Mouse (Mus musculus): ENCODE measurements at regions not wholly inside any gene's neighbourhood (a gene's known extent, or its start where the extent isn't known, plus 50 kb on each side); places are given as distances from the start of the nearest gene placed in this dataset.

DNA sequence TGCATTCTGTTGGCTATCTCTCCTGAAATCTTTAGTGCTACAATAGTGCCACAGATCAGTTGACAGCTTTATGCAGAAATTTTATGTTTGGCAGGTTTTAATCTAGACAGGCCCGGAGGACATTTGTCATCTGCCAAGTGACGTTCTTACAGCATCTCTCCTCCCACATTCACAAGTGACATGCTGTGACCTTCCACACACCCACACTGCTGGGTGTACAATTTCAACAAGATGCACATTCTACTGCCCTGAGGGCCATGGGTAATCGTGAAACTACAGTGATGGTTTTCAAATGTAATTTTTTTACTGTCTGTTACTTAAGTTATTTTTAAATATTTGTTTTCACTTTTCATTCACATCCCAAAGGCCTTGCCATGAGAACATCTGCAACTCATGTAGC is 639.2 kb upstream of the Gm11114 start:
- DNase-seq (ENCODE audit: extremely low spot score in 1 of 2, low spot score in 2 of 2), result no peak
- intact Hi-C loops (cut with DNase I), result no loop called here

DNA sequence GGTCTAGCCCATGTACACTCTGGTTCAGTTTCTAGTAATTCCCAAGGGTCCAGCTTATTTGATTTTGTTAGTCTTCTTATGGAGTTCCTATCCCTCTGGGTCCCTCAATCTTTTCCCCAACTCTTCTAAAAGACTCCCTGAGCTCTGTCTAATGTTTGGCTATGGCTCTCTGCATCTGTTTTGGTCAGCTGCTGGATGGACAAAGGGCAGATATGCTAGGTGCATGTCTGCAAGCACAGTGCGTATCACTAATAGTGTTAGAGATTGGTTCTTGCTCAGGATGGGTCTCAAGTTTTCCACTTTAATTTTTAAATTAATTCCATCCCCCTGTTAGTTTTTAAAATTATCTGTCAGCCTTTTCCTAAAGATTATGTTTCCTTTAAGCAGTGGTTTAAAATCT is 634.2 kb upstream of the Gm11114 start:
- intact Hi-C loops (cut with DNase I), result no loop called here
- no peak for DNase-seq (ENCODE audit: extremely low spot score in 1 of 2, low spot score in 2 of 2)

DNA sequence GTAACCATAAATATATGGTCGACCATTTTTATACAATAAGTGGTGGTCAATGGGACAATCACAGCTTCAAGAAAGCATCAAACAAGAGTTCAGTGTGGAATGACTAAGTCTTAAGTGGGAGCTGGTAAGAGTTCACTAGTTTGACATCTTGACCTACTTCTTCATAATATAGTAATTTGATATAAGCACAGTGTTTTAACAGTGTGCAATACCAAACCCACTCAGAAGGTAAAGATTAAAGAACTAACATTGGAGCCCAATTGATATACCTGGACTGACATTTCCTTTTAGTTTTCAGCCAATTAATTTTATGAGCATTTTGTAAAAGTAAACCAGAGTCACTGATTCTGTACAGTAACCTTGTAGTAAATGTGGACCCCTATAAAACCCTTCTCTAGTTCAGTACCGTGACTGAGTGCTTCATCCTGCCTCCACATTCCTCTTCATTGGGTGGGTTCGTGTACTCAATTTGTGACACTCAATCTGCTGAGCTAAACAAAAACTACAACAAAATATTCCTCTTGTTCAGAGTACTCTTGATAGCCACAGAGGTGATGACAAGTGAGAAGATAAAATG is 593.9 kb upstream of the Gm11114 start:
- no peak for DNase-seq (ENCODE audit: extremely low spot score in 1 of 2, low spot score in 2 of 2)
- intact Hi-C loops (cut with DNase I), result no loop called here

DNA sequence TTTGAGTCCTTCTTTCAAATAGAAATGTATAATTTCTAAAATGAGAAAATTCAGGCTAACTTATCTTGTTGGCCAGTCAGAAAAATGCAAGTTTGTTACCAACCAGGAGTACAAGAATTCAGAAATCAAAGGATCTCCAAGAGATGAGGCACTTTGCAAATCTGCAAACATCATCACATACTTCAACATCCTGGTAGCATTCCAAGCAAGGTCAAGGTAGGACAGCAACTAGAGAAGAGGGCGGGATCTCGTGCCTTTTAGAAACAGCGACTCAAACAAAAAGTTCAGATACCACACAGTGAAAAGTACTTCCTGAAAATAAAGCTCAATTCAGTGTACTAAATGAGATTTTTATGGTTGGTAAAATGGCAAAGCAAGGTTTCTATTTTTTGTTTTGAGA is 593.2 kb upstream of the Gm11114 start:
- no peak for DNase-seq (ENCODE audit: extremely low spot score in 1 of 2, low spot score in 2 of 2)
- intact Hi-C loops (cut with DNase I), result no loop called here

DNA sequence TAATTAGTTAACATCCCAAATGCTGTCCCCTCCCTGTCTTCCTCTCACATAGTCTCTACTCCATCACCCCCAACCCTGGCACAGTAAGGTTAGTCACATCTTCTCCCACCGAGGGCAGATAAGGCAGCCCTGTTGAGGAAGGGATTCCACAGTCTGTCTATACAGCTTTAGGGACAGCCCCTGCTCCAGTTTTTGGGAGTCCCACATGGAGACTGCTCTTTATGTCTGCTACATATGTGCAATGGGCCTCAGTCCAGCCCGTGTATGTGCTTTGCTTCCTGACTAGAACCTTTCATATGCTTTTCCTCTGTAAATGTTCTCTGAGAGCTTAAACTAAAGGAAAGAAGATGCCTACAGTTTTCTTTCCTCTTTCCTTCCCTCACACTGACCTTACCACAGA is 592.1 kb upstream of the Gm11114 start:
- peak in 1 of 2 experiments; percentile 2 for DNase-seq (ENCODE audit: extremely low spot score in 1 of 2, low spot score in 2 of 2)
- intact Hi-C loops (cut with DNase I), result no loop called here

DNA sequence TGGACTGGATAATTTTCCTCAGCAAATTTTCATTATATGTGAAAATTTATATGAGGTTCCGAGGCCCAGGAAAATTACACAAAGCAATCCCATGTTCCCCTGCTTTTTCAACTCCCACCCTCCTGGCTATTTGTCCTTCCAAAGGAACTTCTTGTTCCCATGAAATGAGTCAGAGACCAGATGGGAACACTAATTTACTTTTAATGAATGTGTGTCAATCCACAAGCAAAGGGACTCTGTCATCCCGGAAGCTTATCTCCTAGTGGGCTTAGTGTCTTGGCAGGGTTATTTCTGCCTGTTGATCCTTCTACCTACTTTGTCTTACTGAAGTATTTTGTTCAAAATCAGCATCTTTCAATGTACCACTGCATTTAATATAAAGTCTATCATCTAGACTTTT is 573.3 kb upstream of the Gm11114 start:
- intact Hi-C loops (cut with DNase I), result no loop called here
- DNase-seq (ENCODE audit: extremely low spot score in 1 of 2, low spot score in 2 of 2), result no peak

DNA sequence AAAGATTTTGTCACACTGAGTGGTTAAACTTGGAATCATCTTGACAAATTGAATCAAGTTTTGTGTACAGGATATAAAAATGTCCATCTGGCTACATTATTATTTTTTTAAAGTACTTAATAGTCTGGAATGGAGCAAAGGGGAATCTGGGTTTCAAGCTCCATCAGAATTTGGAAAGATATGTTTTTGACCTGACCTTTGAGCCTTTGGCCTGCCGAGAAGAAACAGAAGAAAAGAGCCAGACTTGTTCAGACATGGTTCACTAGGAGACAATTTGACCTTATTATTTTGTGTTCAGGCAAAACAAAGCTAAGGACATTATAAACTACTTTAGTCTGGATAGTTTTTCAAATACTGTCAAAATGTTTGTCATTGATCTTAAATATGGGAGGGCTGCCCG is 572.2 kb upstream of the Gm11114 start:
- intact Hi-C loops (cut with DNase I), result no loop called here
- DNase-seq (ENCODE audit: extremely low spot score in 1 of 2, low spot score in 2 of 2), result no peak

DNA sequence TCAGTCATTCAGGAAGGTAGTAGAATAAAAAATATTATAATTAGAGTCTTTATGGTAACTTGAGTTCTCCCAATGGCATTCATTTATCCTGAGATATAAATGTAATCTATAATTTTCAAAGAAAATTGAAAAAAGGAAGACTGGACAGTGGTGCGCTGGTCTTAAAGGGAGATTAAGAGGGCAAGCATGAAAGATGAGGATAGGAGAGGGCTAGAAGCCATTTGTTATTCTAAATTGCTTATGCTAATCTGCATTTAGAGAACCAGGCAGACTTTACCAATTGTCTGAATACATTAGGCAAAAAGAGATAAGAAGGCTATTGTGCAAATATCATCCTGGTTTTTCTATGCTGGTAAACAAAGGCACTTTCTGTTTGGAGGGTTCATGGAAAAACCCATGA is 558.2 kb upstream of the Gm11114 start:
- intact Hi-C loops (cut with DNase I), result no loop called here
- DNase-seq (ENCODE audit: extremely low spot score in 1 of 2, low spot score in 2 of 2), result no peak

DNA sequence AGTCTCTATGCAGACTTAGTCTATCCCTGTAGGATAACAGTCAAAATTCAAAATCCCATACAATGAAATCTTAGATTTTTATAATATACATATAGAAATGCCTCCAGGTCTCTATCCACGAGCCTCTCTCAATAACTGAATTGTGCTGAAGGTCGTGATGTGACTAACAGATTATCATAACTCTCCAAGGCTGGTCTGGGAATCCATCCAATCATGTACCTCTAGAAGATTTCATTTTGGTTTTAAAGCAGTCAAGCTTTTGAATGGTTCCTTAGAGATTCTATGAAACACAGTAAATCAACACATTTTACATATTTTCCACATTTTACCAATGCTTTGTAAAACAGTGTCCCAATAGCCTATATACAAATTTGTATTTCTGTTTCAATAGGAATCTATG is 557.7 kb upstream of the Gm11114 start:
- intact Hi-C loops (cut with DNase I), result no loop called here
- no peak for DNase-seq (ENCODE audit: extremely low spot score in 1 of 2, low spot score in 2 of 2)

DNA sequence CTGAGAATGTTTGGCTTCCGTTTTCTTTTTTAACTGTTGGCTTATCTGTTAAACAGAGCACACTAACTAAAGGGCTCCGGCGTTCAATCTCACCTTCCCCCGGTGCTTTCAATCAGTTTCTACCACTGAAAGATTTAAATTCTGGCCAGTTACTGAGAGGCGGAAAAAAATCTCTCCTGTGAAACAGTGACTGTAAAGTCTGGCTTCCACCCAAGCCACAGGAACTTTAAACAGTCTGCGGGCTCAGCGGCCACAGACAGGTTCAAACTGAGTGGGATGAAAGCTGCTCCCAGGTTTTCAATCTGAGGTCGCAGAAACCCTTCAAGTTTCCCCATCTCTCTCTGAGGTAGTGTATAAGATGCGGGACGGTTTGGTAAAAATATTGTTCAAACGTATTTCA is 538.2 kb upstream of the Gm11114 start:
- DNase-seq (ENCODE audit: extremely low spot score in 1 of 2, low spot score in 2 of 2), result no peak
- intact Hi-C loops (cut with DNase I), result no loop called here

DNA sequence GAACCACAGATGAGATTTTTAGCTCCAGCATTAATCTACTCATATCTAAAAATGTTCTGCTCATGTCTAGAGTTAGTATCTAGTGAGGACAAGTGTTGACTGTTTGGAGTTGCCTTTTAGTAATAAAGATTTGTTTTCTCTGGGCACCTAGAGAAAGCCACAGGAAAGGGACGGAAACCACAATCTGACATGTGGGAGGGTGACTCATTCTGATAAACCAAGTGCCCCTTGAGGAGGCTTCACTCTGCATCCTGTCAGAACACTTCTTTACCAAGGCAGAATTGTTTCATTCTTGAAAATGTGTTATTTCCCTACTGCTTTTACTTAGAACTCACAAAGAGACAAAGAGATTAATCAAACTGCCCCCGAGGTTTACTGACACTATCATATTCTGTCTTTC is 537.4 kb upstream of the Gm11114 start:
- intact Hi-C loops (cut with DNase I), result no loop called here
- DNase-seq (ENCODE audit: extremely low spot score in 1 of 2, low spot score in 2 of 2), result no peak

DNA sequence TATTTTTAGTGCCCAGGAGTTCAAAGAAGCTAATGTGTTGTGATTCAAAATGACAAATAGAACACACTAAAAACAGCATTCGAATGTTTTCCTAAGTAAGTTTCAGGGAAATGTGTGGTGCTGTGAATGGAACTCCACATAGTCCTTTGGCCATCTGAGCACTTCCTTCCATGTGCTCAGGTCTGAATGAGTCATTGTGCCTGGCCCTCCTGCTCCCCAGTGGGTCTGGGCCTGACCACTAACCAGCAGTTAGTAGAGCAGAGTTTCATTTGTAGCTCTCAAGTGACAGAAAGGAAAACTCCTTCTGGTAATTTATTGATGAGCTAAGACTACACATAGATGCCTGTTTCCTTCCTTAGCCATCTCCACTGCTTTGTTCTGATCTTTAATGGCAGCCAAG is 533.4 kb upstream of the Gm11114 start:
- DNase-seq (ENCODE audit: extremely low spot score in 1 of 2, low spot score in 2 of 2), result no peak
- intact Hi-C loops (cut with DNase I), result no loop called here

DNA sequence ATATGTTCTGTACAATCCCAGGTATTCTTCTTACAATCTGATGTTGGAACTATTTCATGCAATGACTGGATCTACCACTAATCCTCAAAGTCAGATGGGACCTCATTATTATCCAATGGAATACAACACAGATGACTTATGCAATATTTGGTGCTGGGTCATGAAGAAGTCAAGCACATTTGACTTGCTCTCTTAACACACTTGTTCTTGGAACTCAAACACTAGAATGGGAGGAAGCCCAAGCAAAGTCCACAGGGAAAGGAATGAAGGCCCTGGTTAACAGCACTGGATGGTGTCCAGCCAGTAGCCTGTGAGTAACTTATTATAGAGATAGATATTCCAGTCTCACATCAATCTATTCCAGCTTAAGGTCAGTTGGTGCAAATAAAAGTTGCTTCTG is 486.8 kb upstream of the Gm11114 start:
- DNase-seq (ENCODE audit: extremely low spot score in 1 of 2, low spot score in 2 of 2), result no peak
- intact Hi-C loops (cut with DNase I), result no loop called here

DNA sequence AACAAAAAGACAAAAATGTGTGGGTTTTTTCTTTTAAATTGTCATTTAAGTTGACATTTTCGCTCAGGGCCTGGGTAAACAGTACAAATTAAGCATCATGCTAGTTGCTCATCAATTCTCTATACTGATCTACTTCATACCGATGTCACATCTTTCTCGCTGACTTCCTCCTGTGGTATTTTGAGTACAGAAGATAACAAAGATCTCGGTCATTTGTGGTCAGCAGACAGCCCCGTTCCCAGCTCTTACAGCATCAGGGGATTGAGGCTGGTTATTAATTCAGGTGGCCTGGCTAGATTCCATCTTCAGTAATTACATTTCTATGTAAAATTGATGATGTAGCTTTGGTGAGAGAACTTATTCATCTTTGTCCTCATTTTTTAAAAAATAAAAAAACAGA is 483.6 kb upstream of the Gm11114 start:
- intact Hi-C loops (cut with DNase I), result no loop called here
- DNase-seq (ENCODE audit: extremely low spot score in 1 of 2, low spot score in 2 of 2), result no peak

DNA sequence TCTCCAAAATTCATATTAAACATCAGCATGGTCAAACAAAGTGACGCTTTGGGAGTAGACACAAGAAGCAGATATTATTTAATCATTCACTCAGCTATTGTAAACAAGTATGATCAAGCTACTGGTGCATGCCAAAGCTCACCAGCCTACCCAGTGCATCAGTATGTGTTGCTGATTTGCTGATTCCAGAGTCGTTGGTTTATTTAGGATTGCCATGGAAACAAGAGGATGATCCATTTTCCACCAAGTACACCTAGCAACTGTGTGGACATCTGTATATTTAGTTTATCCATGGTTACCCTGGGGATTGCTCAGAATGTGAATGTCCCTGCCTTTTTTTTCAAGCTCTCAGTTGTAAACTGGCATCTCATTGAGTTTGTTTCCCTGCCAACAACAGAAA is 481.9 kb upstream of the Gm11114 start:
- intact Hi-C loops (cut with DNase I), result no loop called here
- DNase-seq (ENCODE audit: extremely low spot score in 1 of 2, low spot score in 2 of 2), result peak in 1 of 2 experiments; percentile 15

DNA sequence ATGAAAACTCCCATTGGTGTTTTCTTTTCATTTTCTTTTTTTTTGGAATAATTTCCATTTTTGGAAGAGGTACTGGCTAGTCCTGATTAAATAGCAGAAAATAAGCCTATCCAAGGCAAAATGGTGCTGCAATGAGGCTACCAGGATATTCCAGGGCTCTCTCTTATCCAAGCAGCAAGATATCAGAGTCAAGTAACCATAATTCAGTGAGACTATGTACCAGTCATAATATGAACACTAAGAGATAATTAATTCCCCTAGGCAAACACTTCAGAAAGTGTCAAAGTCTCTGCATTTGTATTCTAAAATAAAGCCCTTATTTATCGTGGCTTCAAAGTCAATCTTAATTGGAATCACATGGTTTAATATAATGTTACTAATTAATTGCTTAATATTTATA is 475.1 kb upstream of the Gm11114 start:
- intact Hi-C loops (cut with DNase I), result no loop called here
- no peak for DNase-seq (ENCODE audit: extremely low spot score in 1 of 2, low spot score in 2 of 2)

DNA sequence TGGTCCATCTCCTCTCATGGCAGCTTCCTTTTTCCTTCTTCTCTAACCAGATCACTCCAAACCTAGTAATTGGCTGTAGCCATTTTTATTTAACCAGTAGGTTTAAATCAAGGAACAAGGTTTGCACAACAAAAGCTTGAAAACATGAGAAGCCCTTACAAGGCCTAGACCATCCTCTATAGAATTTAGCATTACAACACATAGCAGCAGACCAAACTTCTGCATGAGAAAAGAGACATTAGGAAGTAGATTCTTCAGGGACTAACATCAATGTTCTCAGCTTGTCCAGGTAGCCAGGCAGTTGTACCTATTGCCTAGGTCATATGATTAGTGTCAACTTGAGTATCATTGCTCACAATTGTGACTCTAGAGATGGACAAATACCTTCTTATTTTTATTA is 468.6 kb upstream of the Gm11114 start:
- intact Hi-C loops (cut with DNase I), result no loop called here
- DNase-seq (ENCODE audit: extremely low spot score in 1 of 2, low spot score in 2 of 2), result no peak

DNA sequence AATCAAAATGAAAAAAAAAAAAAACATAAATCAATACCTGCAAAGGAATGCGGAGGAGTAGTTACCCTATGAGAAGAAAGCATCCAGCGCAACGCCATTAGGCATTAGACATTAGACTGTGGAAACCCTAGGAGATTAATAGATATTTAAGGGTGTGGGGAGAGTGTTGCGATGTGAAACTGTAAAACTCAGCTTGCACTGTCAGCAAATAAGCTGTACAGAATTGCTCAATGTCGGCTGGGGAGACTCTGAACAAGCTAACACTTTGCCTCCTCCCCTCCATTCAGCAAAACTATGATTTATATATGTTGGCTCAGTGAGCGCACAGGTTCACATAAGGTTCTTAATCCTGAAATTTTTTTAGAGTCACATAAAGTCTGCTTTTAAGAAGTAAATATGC is 451.0 kb upstream of the Gm11114 start:
- no peak for DNase-seq (ENCODE audit: extremely low spot score in 1 of 2, low spot score in 2 of 2)
- intact Hi-C loops (cut with DNase I), result no loop called here

DNA sequence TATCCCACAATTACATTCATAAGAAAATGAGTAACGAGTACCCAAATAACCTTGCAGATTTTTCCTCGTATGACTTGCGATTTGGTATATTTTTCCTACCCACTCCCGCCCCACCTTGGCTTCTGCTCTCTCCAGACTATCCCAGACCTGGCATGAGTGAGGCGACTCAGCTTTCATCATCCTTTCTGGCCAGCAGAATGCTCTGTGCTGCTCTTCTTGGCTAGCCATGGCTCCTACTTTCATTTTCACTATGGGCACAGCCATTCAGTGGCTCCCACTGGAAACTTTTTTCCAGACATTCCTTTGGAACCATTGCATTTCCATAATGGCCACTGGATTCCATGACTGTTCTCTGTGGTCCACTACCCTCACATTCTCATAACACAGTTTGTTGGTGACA is 449.1 kb upstream of the Gm11114 start:
- no peak for DNase-seq (ENCODE audit: extremely low spot score in 1 of 2, low spot score in 2 of 2)
- intact Hi-C loops (cut with DNase I), result no loop called here

DNA sequence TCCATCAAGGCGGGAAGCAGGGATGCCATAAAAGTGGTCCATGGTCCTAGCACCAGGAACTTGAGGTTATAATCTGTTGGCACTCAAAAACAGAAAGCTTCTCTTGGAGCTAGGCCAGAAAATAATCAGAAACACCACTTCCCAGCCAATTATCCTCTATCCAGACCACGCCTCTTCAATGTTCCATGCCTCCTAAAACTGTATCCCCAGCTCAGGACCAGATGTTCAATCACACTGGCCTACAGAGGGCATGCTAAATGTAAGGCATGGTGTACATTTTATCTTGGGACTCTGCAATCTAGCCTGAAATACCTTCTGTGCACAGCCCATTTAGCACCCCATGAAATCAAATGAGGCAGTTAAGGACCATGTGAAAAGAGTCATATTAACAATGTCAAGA is 418.4 kb upstream of the Gm11114 start:
- DNase-seq (ENCODE audit: extremely low spot score in 1 of 2, low spot score in 2 of 2), result no peak

DNA sequence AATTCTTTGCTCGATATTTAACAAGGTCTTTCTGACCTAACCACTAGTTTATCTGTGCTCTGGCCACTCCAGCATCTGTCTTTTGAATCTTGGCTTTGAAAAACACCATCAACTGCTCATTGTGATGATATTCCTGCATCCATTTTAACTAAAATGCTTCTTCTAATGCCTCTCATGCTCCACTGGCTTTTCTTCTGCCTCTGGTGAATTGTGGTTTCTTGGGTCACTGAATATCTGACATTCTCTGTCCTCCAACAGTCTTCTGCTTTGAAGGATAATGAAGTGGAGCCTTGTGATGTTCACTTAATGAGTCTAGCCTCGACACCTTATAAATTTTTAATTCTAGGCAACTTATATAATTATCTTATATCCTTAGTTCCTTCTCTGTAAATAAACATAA is 416.5 kb upstream of the Gm11114 start:
- no peak for DNase-seq (ENCODE audit: extremely low spot score in 1 of 2, low spot score in 2 of 2)
- intact Hi-C loops (cut with DNase I), result no loop called here

More for the DNA sequence above, 418.4 kb upstream of the Gm11114 start:
- intact Hi-C loops (cut with DNase I), result no loop called here

DNA sequence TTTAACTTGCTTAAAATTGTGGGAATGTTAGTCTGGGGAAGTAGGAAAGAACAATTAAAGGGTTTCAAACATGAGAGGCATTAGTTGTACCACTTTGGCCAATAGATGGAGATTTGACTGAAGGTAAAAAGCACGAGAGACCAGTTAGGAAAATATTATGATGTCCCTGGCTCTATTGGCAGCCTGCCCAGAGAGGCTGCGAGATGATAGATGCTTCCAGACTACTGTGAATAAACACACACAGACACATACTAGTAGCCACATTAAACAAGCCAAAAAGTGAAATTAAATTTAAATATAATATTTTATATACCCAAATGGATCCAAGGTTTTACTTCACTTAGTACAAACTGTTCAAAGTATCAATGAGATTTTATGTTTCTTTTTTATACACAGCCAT is 411.9 kb upstream of the Gm11114 start:
- intact Hi-C loops (cut with DNase I), result no loop called here
- DNase-seq (ENCODE audit: extremely low spot score in 1 of 2, low spot score in 2 of 2), result no peak

Data from left cerebral cortex, postnatal 10 days (tissue).